Mouse (Mus musculus): ENCODE measurements at regions not wholly inside any gene's neighbourhood (a gene's known extent, or its start where the extent isn't known, plus 50 kb on each side); places are given as distances from the start of the nearest gene placed in this dataset.
"Not testable (repeated sequence)": the region's sequence is repeated elsewhere in the genome, so short reads cannot be mapped to it uniquely, and the experiment has no call there.

- DNase-seq, result no peak
These were observed 76.7 kb upstream of the Try4 start for GRCm38 (mm10) chr6:41225382-41225781.

GRCm38 (mm10) chr6:41218415-41218814, 83.7 kb upstream of the Try4 start:
- no peak for DNase-seq

- DNase-seq, result no peak
These were observed 86.2 kb upstream of the Try4 start for GRCm38 (mm10) chr6:41215857-41216256.

GRCm38 (mm10) chr6:41205864-41206263, 96.2 kb upstream of the Try4 start:
- no peak for DNase-seq

GRCm38 (mm10) chr6:41202882-41203281, 99.2 kb upstream of the Try4 start:
- no peak for DNase-seq

GRCm38 (mm10) chr6:41202302-41202701, 99.8 kb upstream of the Try4 start:
- DNase-seq, result no peak

- DNase-seq, result no peak
These were observed 107.6 kb upstream of the Try4 start for GRCm38 (mm10) chr6:41194464-41194863.

- no peak for DNase-seq
These were observed 110.2 kb upstream of the Try4 start for GRCm38 (mm10) chr6:41191734-41192326.

- no peak for DNase-seq
These were observed 113.2 kb upstream of the Try4 start for GRCm38 (mm10) chr6:41188910-41189309.

GRCm38 (mm10) chr6:41187966-41188365, 114.1 kb upstream of the Try4 start:
- DNase-seq, result no peak

- no peak for DNase-seq
These were observed 123.2 kb upstream of the Try4 start for GRCm38 (mm10) chr6:41178896-41179295.

- DNase-seq, result no peak
These were observed 124.0 kb upstream of the Try4 start for GRCm38 (mm10) chr6:41178019-41178418.

GRCm38 (mm10) chr6:41177152-41177551, 124.9 kb upstream of the Try4 start:
- DNase-seq, result no peak

GRCm38 (mm10) chr6:41176034-41176433, 126.0 kb upstream of the Try4 start:
- DNase-seq, result no peak

GRCm38 (mm10) chr6:41163491-41163890, 128.2 kb upstream of the 2210010C04Rik start:
- no peak for DNase-seq

GRCm38 (mm10) chr6:41161693-41162092, 126.4 kb upstream of the 2210010C04Rik start:
- no peak for DNase-seq

- no peak for DNase-seq
These were observed 116.8 kb upstream of the 2210010C04Rik start for GRCm38 (mm10) chr6:41152101-41152500.

- no peak for DNase-seq
These were observed 116.2 kb upstream of the 2210010C04Rik start for GRCm38 (mm10) chr6:41151542-41151941.

- DNase-seq, result no peak
These were observed 105.6 kb upstream of the 2210010C04Rik start for GRCm38 (mm10) chr6:41140916-41141315.

- not testable (repeated sequence) for DNase-seq
These were observed 102.1 kb upstream of the 2210010C04Rik start for GRCm38 (mm10) chr6:41137401-41137777.

- DNase-seq, result no peak
These were observed 101.5 kb upstream of the 2210010C04Rik start for GRCm38 (mm10) chr6:41136717-41137400.

GRCm38 (mm10) chr6:41135160-41135559, 99.9 kb upstream of the 2210010C04Rik start:
- no peak for DNase-seq

- no peak for DNase-seq
These were observed 94.6 kb upstream of the 2210010C04Rik start for GRCm38 (mm10) chr6:41129906-41130305.

- no peak for DNase-seq
These were observed 92.5 kb upstream of the 2210010C04Rik start for GRCm38 (mm10) chr6:41127816-41128215.

- no peak for DNase-seq
These were observed 91.5 kb upstream of the 2210010C04Rik start for GRCm38 (mm10) chr6:41126855-41127254.

Data from layer of hippocampus, postnatal 36 days (tissue).